Mouse (Mus musculus): ENCODE results near the gene Hectd3. TPM values are rescaled to one million over a fixed set of nuclear protein-coding genes. Genes with fewer than 3 reads are reported as not detected.

Hectd3 gene
- polyA plus RNA-seq, 2 experiments = 4.9 to 8.9 TPM

DNA sequence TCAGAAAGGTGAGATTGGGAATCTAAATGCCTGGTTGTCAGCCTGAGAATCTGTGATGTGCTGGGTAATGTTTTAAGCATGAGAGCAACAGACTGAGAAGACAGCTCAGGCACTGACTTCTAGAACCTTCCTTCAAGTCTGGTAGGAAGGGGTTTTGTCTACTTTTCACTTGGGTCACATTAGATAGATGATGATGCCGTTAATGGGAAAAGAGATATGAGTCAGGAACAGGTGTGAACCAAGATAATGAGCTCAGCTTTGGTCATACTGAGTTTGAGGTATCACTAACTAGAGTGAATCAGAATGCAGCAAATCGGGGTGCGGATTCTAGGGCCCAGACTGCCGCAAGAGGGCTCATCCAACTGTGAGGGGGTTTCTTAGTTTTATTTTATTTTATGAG lies 28.4 kb downstream of the Hectd3 start:
- Histone ChIP-seq H3K9me3 (ENCODE audit: control insufficient read depth, low read length) (no peaks in the 10 kb centered on the region), H3K27ac (no peak overlapping the region), H3K4me2 (ENCODE audit: low read depth) (no peak overlapping the region), H3K27me3 (ENCODE audit: control insufficient read depth, insufficient read depth, low read length) (no peaks in the 10 kb centered on the region), H3K4me3 (ENCODE audit: insufficient read depth in 1 of 2, low read depth in 2 of 2, low read length in 2 of 2) (no peak overlapping the region), H3K4me1 (replicated peaks; ENCODE audit: control insufficient read depth in 2 of 2, insufficient read depth in 2 of 2, low read length in 1 of 2) (peaks cover 9 to 18% of the 10 kb centered on the region in 2 experiments), H3K9ac (replicated peaks) (0 out of 2 replicates have a peak overlapping the region, but pooled peaks have one; percentile 21), H3K36me3 (replicated peaks; ENCODE audit: control insufficient read depth, insufficient read depth, low read depth) (peaks cover 15% of the 10 kb centered on the region)
- DNase-seq (ENCODE audit: low read depth in 3 of 3, low spot score in 3 of 3) (peak in 1 of 3 experiments; percentile 41), ATAC-seq (ENCODE audit: insufficient read depth) (no peak)
- TF ChIP-seq EP300 (IDR thresholded peaks at IDR 0.05; ENCODE audit: low read depth) = peak; percentile 61
- TF ChIP-seq CTCF (IDR thresholded peaks at IDR 0.05; ENCODE audit: low read depth) = no peak
- 60% methylated on average over 4 of the region's 4 CpGs for WGBS (ENCODE audit: insufficient replicate concordance)

DNA sequence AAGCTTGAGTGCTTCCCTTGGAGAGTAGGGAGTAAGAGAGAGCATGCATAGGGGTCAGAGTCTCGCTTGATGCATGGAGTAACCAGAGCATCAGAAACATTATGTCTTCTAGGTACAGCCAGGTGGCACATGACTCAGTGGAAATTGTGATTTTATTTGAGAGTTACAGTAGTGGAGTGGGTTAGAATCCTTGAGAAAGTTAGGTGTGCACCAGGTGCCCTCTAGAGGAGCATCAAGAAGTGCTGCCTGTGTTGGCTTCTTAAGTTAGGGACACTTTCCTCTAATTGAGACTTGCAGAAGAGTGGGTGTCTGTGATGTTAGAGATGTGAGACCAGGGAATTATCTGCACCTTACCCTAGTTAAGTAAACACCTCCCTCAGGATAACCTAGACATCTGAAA lies 36.0 kb downstream of the Hectd3 start:
- no peak for ATAC-seq (ENCODE audit: insufficient read depth)
- H3K27ac ChIP-seq = no peak overlapping the region
- no peak overlapping the region for H3K9ac ChIP-seq (replicated peaks)
- DNase-seq (ENCODE audit: low read depth in 3 of 3, low spot score in 3 of 3) = no peak
- 84% methylated on average over 1 of the region's 1 CpGs for WGBS (ENCODE audit: insufficient replicate concordance)
- H3K9me3 ChIP-seq (ENCODE audit: control insufficient read depth, low read length) = no peaks in the 10 kb centered on the region
- no peak overlapping the region for H3K4me3 ChIP-seq (ENCODE audit: insufficient read depth in 1 of 2, low read depth in 2 of 2, low read length in 2 of 2)
- TF ChIP-seq EP300 (IDR thresholded peaks at IDR 0.05; ENCODE audit: low read depth) = no peak
- peak; percentile 37 for TF ChIP-seq CTCF (IDR thresholded peaks at IDR 0.05; ENCODE audit: low read depth)
- no peak overlapping the region for H3K4me2 ChIP-seq (ENCODE audit: low read depth)
- H3K36me3 ChIP-seq (replicated peaks; ENCODE audit: control insufficient read depth, insufficient read depth, low read depth) = peaks cover 11% of the 10 kb centered on the region
- H3K27me3 ChIP-seq (ENCODE audit: control insufficient read depth, insufficient read depth, low read length) = no peaks in the 10 kb centered on the region
- H3K4me1 ChIP-seq (replicated peaks; ENCODE audit: control insufficient read depth in 2 of 2, insufficient read depth in 2 of 2, low read length in 1 of 2) = no peaks in the 10 kb centered on the region

DNA sequence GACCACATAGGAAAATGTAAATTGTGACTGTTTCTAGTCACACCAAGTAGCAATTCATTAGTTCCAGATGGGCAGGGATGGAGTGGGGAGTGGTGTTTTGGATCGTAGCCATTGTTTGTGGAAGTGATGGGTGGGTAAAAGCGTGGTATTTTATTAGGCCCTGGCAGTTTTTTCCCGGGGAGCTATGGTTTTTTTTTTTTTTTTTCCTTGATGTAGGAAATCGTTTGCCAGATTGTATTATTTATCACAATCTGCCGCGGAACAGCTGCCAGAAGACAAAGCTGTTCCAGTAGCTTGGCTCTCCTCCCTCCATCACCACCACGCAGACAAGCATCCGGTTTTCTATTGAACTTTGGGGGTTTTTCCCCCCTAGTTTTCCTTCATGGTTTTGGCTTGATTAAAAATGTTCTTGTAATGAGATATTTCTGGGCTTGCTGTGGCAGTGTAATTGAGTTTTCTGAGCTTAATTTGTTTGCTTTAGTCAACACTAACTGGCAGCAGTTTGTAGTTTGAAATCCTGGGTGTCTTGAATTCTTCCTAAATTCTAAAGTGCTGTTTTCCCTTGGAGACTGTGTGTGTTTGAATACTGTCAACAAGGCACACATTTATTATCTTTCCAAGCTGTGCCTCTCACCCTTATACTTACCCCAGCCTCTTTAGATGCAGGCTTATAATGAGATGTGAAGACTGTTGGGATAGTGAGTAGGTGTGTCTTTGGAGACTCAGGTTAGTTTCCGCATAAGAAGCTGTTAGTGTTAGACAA lies 45.0 kb downstream of the Hectd3 start:
- no peak overlapping the region for H3K4me2 ChIP-seq (ENCODE audit: low read depth)
- no peak for DNase-seq (ENCODE audit: low read depth in 3 of 3, low spot score in 3 of 3)

DNA sequence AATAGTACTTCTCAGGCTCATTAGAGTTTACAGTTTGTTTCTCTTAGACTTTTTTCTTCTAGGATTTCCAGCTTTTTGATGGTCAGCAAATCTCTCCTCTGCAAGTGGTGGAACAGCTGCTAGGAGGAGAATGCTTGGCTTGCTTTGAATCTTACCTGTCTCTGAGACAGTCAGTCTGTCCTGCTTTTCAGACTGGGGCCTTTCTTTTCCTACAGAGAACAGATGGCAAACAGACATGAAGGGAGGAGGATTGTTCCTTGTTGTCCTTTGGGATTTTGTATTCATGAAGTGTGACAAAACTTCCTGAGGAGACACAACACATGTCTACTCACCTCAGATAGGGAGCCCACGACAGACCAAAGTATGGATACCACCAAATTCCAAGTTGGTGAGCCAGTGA lies 45.7 kb downstream of the Hectd3 start:
- no peak overlapping the region for H3K4me3 ChIP-seq (ENCODE audit: insufficient read depth in 1 of 2, low read depth in 2 of 2, low read length in 2 of 2)
- no peak overlapping the region for H3K4me2 ChIP-seq (ENCODE audit: low read depth)
- H3K9ac ChIP-seq (replicated peaks) = no peak overlapping the region
- DNase-seq (ENCODE audit: low read depth in 3 of 3, low spot score in 3 of 3) (no peak), ATAC-seq (ENCODE audit: insufficient read depth) (no peak)
- TF ChIP-seq CTCF (IDR thresholded peaks at IDR 0.05; ENCODE audit: low read depth) = no peak
- no peak for TF ChIP-seq EP300 (IDR thresholded peaks at IDR 0.05; ENCODE audit: low read depth)
- H3K27ac ChIP-seq = no peak overlapping the region; the same call in 1 of the 2 replicates
- H3K9me3 ChIP-seq (ENCODE audit: control insufficient read depth, low read length) = no peaks in the 10 kb centered on the region
- H3K4me1 ChIP-seq (replicated peaks; ENCODE audit: control insufficient read depth in 2 of 2, insufficient read depth in 2 of 2, low read length in 1 of 2) = peaks cover 2% of the 10 kb centered on the region in 2 experiments; a peak in 1 of 4 replicates
- peaks cover 2% of the 10 kb centered on the region; the same call in 1 of the 2 replicates for H3K36me3 ChIP-seq (replicated peaks; ENCODE audit: control insufficient read depth, insufficient read depth, low read depth)
- 58% methylated on average over 1 of the region's 1 CpGs for WGBS (ENCODE audit: insufficient replicate concordance)
- no peaks in the 10 kb centered on the region for H3K27me3 ChIP-seq (ENCODE audit: control insufficient read depth, insufficient read depth, low read length)

More for the DNA sequence above, 45.0 kb downstream of the Hectd3 start:
- Histone ChIP-seq H3K27me3 (ENCODE audit: control insufficient read depth, insufficient read depth, low read length) (no peaks in the 10 kb centered on the region), H3K36me3 (replicated peaks; ENCODE audit: control insufficient read depth, insufficient read depth, low read depth) (peaks cover 2% of the 10 kb centered on the region; the same call in 1 of the 2 replicates), H3K9me3 (ENCODE audit: control insufficient read depth, low read length) (no peaks in the 10 kb centered on the region), H3K4me1 (replicated peaks; ENCODE audit: control insufficient read depth in 2 of 2, insufficient read depth in 2 of 2, low read length in 1 of 2) (peaks cover 2% of the 10 kb centered on the region in 2 experiments; a peak in 1 of 4 replicates), H3K9ac (replicated peaks) (no peak overlapping the region), H3K4me3 (ENCODE audit: insufficient read depth in 1 of 2, low read depth in 2 of 2, low read length in 2 of 2) (no peak overlapping the region), H3K27ac (no peak overlapping the region)
- ATAC-seq (ENCODE audit: insufficient read depth) = no peak
- no peak for TF ChIP-seq CTCF (IDR thresholded peaks at IDR 0.05; ENCODE audit: low read depth)
- 71% methylated on average over 9 of the region's 9 CpGs for whole genome bisulfite sequencing (ENCODE audit: insufficient replicate concordance)

DNA sequence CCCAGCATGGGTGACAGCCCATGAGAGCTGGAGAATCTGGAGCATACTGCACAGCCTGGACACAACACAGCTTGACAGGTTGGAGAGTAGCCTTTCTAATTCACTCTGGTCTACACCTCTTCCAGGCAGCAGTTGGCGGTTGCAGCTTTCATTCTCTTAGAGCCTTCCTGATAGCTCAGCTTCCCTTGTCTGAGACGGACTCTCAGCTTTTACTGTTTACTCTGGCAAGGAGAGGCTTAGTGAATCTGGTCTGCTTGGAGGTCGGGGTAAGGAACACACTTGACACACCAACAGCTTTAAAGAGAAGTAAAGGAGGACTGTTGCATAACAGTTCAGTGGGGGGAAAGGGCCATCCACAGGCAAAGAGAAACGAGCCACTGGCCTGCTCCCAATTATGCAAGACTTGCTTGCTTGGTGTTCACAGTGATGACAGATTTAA lies 46.2 kb downstream of the Hectd3 start:
- ATAC-seq (ENCODE audit: insufficient read depth) = no peak
- Histone ChIP-seq H3K4me2 (ENCODE audit: low read depth) (no peak overlapping the region; the same call in 1 of the 2 replicates), H3K4me3 (ENCODE audit: insufficient read depth in 1 of 2, low read depth in 2 of 2, low read length in 2 of 2) (no peak overlapping the region), H3K27me3 (ENCODE audit: control insufficient read depth, insufficient read depth, low read length) (no peaks in the 10 kb centered on the region), H3K36me3 (replicated peaks; ENCODE audit: control insufficient read depth, insufficient read depth, low read depth) (peaks cover 2% of the 10 kb centered on the region; the same call in 1 of the 2 replicates), H3K9me3 (ENCODE audit: control insufficient read depth, low read length) (no peaks in the 10 kb centered on the region), H3K4me1 (replicated peaks; ENCODE audit: control insufficient read depth in 2 of 2, insufficient read depth in 2 of 2, low read length in 1 of 2) (peaks cover 2% of the 10 kb centered on the region in 2 experiments; a peak in 1 of 4 replicates), H3K27ac (no peak overlapping the region), H3K9ac (replicated peaks) (no peak overlapping the region)
- TF ChIP-seq EP300 (IDR thresholded peaks at IDR 0.05; ENCODE audit: low read depth) (no peak), CTCF (IDR thresholded peaks at IDR 0.05; ENCODE audit: low read depth) (no peak)
- 46% methylated on average over 4 of the region's 4 CpGs for WGBS (ENCODE audit: insufficient replicate concordance)
- DNase-seq (ENCODE audit: low read depth in 3 of 3, low spot score in 3 of 3) = no peak

All from liver, embryonic 14.5 days (tissue).